Mouse (Mus musculus): Measurements from ENCODE around the gene Lrrc66.

DNA sequence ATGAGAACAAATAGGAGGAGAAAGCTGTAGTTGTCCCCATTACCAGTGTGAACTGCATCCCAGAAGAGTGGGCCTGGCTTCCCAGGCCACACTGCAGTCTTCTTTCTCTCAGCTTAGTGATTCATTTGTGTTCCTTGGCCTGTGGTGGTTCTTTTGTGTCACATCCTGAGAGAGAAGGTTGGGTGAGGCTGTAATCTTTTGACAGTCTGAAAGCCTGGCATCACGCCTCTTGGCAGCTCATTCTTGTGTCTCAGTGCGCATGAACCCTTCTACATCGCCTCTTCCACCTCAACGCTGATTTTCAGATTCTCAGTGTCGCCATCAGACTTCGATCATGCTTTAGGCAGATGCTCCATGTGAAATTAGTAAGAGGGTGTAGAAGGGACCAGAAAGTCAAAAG, 68.3 kb downstream of the Lrrc66 start:
- TF ChIP-seq CTCF (IDR thresholded peaks at IDR 0.05; ENCODE audit: low read depth) (no peak), EP300 (IDR thresholded peaks at IDR 0.05; ENCODE audit: low read depth) (no peak)

Measured in liver, postnatal 0 days (tissue).